Mouse (Mus musculus): ENCODE results near the gene Atp11a. TPM values are rescaled to one million over a fixed set of nuclear protein-coding genes. Genes with fewer than 3 reads are reported as not detected.

The Atp11a gene
- polyA plus RNA-seq, 1 experiment from 2014 or later, result 15.9 TPM

- Histone ChIP-seq H3K9me3 (no peaks in the 10 kb centered on the region), H3K4me2 (replicated peaks) (no peak overlapping the region), H3K36me3 (no peaks in the 10 kb centered on the region), H3K4me3 (replicated peaks) (no peak overlapping the region), H3K9ac (no peak overlapping the region), H3K27me3 (replicated peaks) (no peaks in the 10 kb centered on the region), H3K27ac (0 out of 2 replicates have a peak overlapping the region, but pooled peaks have one; percentile 2), H3K4me1 (replicated peaks) (peaks cover 36% of the 10 kb centered on the region)
- peak; percentile 63 for ATAC-seq
- 41% methylated on average over 4 of the region's 4 CpGs for WGBS
These were observed 18.1 kb downstream of the Atp11a start for GRCm38 (mm10) chr8:12774872-12775298.

GRCm38 (mm10) chr8:12775302-12775975, 18.6 kb downstream of the Atp11a start:
- H3K36me3 ChIP-seq, result no peaks in the 10 kb centered on the region
- 58% methylated on average over 9 of the region's 9 CpGs for WGBS
- no peak overlapping the region for H3K4me3 ChIP-seq (replicated peaks)
- peak; percentile 49 for ATAC-seq
- H3K9me3 ChIP-seq, result no peaks in the 10 kb centered on the region
- H3K4me1 ChIP-seq (replicated peaks), result peaks cover 36% of the 10 kb centered on the region
- no peak overlapping the region for H3K4me2 ChIP-seq (replicated peaks)
- H3K27me3 ChIP-seq (replicated peaks), result no peaks in the 10 kb centered on the region
- H3K27ac ChIP-seq, result 0 out of 2 replicates have a peak overlapping the region, but pooled peaks have one; percentile 2
- no peak overlapping the region for H3K9ac ChIP-seq

- peaks cover 34% of the 10 kb centered on the region for H3K4me1 ChIP-seq (replicated peaks)
- H3K4me3 ChIP-seq (replicated peaks), result no peak overlapping the region
- no peaks in the 10 kb centered on the region for H3K9me3 ChIP-seq
- H3K27ac ChIP-seq, result no peak overlapping the region
- no peak for ATAC-seq
- H3K9ac ChIP-seq, result no peak overlapping the region
- WGBS, result 71% methylated on average over 10 of the region's 10 CpGs
- no peaks in the 10 kb centered on the region for H3K36me3 ChIP-seq
- H3K4me2 ChIP-seq (replicated peaks), result no peak overlapping the region
- no peaks in the 10 kb centered on the region for H3K27me3 ChIP-seq (replicated peaks)
These were observed 19.4 kb downstream of the Atp11a start for GRCm38 (mm10) chr8:12776166-12776565.

GRCm38 (mm10) chr8:12777171-12777570, 20.4 kb downstream of the Atp11a start:
- Histone ChIP-seq H3K4me2 (replicated peaks) (no peak overlapping the region), H3K9me3 (no peaks in the 10 kb centered on the region), H3K27me3 (replicated peaks) (no peaks in the 10 kb centered on the region), H3K4me3 (replicated peaks) (no peak overlapping the region), H3K36me3 (no peaks in the 10 kb centered on the region), H3K9ac (no peak overlapping the region), H3K27ac (no peak overlapping the region), H3K4me1 (replicated peaks) (peaks cover 32% of the 10 kb centered on the region)
- 53% methylated on average over 5 of the region's 5 CpGs for WGBS
- ATAC-seq, result 0 out of 2 replicates have a peak, but pooled peaks have one; percentile 29

GRCm38 (mm10) chr8:12779541-12779940, 22.7 kb downstream of the Atp11a start:
- Histone ChIP-seq H3K27me3 (replicated peaks) (no peaks in the 10 kb centered on the region), H3K4me3 (replicated peaks) (no peak overlapping the region), H3K9me3 (no peaks in the 10 kb centered on the region), H3K36me3 (0 out of 2 replicates have a peak, but pooled peaks cover 2% of the 10 kb centered on the region), H3K9ac (no peak overlapping the region), H3K4me1 (replicated peaks) (peaks cover 23% of the 10 kb centered on the region), H3K27ac (no peak overlapping the region), H3K4me2 (replicated peaks) (no peak overlapping the region)
- 49% methylated on average over 4 of the region's 4 CpGs for WGBS
- 0 out of 2 replicates have a peak, but pooled peaks have one; percentile 45 for ATAC-seq

GRCm38 (mm10) chr8:12785508-12785907, 28.7 kb downstream of the Atp11a start:
- ATAC-seq, result no peak
- Histone ChIP-seq H3K9ac (no peak overlapping the region), H3K36me3 (0 out of 2 replicates have a peak, but pooled peaks cover 2% of the 10 kb centered on the region), H3K27me3 (replicated peaks) (no peaks in the 10 kb centered on the region), H3K4me1 (replicated peaks) (no peaks in the 10 kb centered on the region; the same call in 1 of the 2 replicates), H3K4me2 (replicated peaks) (no peak overlapping the region), H3K4me3 (replicated peaks) (no peak overlapping the region), H3K9me3 (no peaks in the 10 kb centered on the region), H3K27ac (no peak overlapping the region)
- WGBS, result 67% methylated on average over 8 of the region's 8 CpGs

- Histone ChIP-seq H3K4me2 (replicated peaks) (no peak overlapping the region), H3K9me3 (no peaks in the 10 kb centered on the region), H3K36me3 (0 out of 2 replicates have a peak, but pooled peaks cover 2% of the 10 kb centered on the region), H3K27me3 (replicated peaks) (no peaks in the 10 kb centered on the region), H3K4me1 (replicated peaks) (no peaks in the 10 kb centered on the region; the same call in 1 of the 2 replicates), H3K27ac (no peak overlapping the region), H3K9ac (no peak overlapping the region), H3K4me3 (replicated peaks) (no peak overlapping the region)
- WGBS, result 77% methylated on average over 14 of the region's 14 CpGs
- ATAC-seq, result no peak; the same call in 1 of the 2 replicates
These were observed 29.6 kb downstream of the Atp11a start for GRCm38 (mm10) chr8:12786261-12786957.

- Histone ChIP-seq H3K9me3 (no peaks in the 10 kb centered on the region), H3K27ac (no peak overlapping the region), H3K4me1 (replicated peaks) (no peaks in the 10 kb centered on the region; the same call in 1 of the 2 replicates), H3K9ac (no peak overlapping the region), H3K4me3 (replicated peaks) (no peak overlapping the region), H3K36me3 (0 out of 2 replicates have a peak, but pooled peaks cover 2% of the 10 kb centered on the region), H3K27me3 (replicated peaks) (no peaks in the 10 kb centered on the region), H3K4me2 (replicated peaks) (no peak overlapping the region)
- ATAC-seq, result no peak
- 82% methylated on average over 12 of the region's 12 CpGs for WGBS
These were observed 30.1 kb downstream of the Atp11a start for GRCm38 (mm10) chr8:12786958-12787301.

GRCm38 (mm10) chr8:12787427-12787826, 30.6 kb downstream of the Atp11a start:
- Histone ChIP-seq H3K4me1 (replicated peaks) (peaks cover 3% of the 10 kb centered on the region), H3K27me3 (replicated peaks) (no peaks in the 10 kb centered on the region), H3K4me2 (replicated peaks) (no peak overlapping the region), H3K9ac (no peak overlapping the region), H3K9me3 (no peaks in the 10 kb centered on the region), H3K27ac (no peak overlapping the region), H3K4me3 (replicated peaks) (no peak overlapping the region), H3K36me3 (0 out of 2 replicates have a peak, but pooled peaks cover 2% of the 10 kb centered on the region)
- ATAC-seq, result no peak
- 72% methylated on average over 8 of the region's 8 CpGs for WGBS

- no peak overlapping the region for H3K4me3 ChIP-seq (replicated peaks)
- no peaks in the 10 kb centered on the region for H3K9me3 ChIP-seq
- no peaks in the 10 kb centered on the region for H3K27me3 ChIP-seq (replicated peaks)
- WGBS, result 71% methylated on average over 9 of the region's 9 CpGs
- no peak for ATAC-seq
- H3K27ac ChIP-seq, result no peak overlapping the region
- peaks cover 5% of the 10 kb centered on the region for H3K4me1 ChIP-seq (replicated peaks)
- no peak overlapping the region for H3K4me2 ChIP-seq (replicated peaks)
- H3K36me3 ChIP-seq, result no peaks in the 10 kb centered on the region
- no peak overlapping the region for H3K9ac ChIP-seq
These were observed 31.9 kb downstream of the Atp11a start for GRCm38 (mm10) chr8:12788695-12789094.

- Histone ChIP-seq H3K4me2 (replicated peaks) (no peak overlapping the region), H3K36me3 (no peaks in the 10 kb centered on the region), H3K4me1 (replicated peaks) (peaks cover 15% of the 10 kb centered on the region), H3K27me3 (replicated peaks) (no peaks in the 10 kb centered on the region), H3K27ac (no peak overlapping the region), H3K9me3 (no peaks in the 10 kb centered on the region), H3K4me3 (replicated peaks) (no peak overlapping the region), H3K9ac (no peak overlapping the region)
- 85% methylated on average over 5 of the region's 5 CpGs for WGBS
- ATAC-seq, result no peak
These were observed 38.3 kb downstream of the Atp11a start for GRCm38 (mm10) chr8:12795011-12795671.

- peaks cover 35% of the 10 kb centered on the region for H3K4me1 ChIP-seq (replicated peaks)
- no peak overlapping the region for H3K9ac ChIP-seq
- H3K4me3 ChIP-seq (replicated peaks), result no peak overlapping the region
- no peaks in the 10 kb centered on the region for H3K27me3 ChIP-seq (replicated peaks)
- WGBS, result 65% methylated on average over 6 of the region's 6 CpGs
- no peak for ATAC-seq
- H3K27ac ChIP-seq, result no peak overlapping the region
- no peaks in the 10 kb centered on the region for H3K9me3 ChIP-seq
- H3K4me2 ChIP-seq (replicated peaks), result no peak overlapping the region
- no peaks in the 10 kb centered on the region for H3K36me3 ChIP-seq
These were observed 42.3 kb downstream of the Atp11a start for GRCm38 (mm10) chr8:12799099-12799498.
